Mouse (Mus musculus) urinary bladder, postnatal 36 days (tissue): ENCODE data around the gene Pfkfb3.
"Not testable (repeated sequence)": the region's sequence is repeated elsewhere in the genome, so short reads cannot be mapped to it uniquely, and the experiment has no call there.

Experiments
- DNase-seq, 2 experiments: peaks; one replicate each; pipeline ENCODE4 v3.0.0; 2022; ENCODE audit warnings: low spot score in 2 of 2, mixed read lengths in 1 of 2

The Pfkfb3 gene

GRCm38 (mm10) chr2:11548508-11548907, 5.4 kb downstream of the Pfkfb3 start:
- DNase-seq: no peak

- DNase-seq: no peak
Observed at GRCm38 (mm10) chr2:11547609-11548008, 6.3 kb downstream of the Pfkfb3 start.

- no peak for DNase-seq
Observed at GRCm38 (mm10) chr2:11546091-11546490, 7.8 kb downstream of the Pfkfb3 start.

GRCm38 (mm10) chr2:11545380-11545779, 8.5 kb downstream of the Pfkfb3 start:
- DNase-seq: no peak

GRCm38 (mm10) chr2:11544342-11544741, 9.5 kb downstream of the Pfkfb3 start:
- DNase-seq: no peak

- DNase-seq: no peak
Observed at GRCm38 (mm10) chr2:11543158-11543557, 10.7 kb downstream of the Pfkfb3 start.

- DNase-seq: peak; percentile 62 to 77
Observed at GRCm38 (mm10) chr2:11542640-11543039, 11.2 kb downstream of the Pfkfb3 start.

GRCm38 (mm10) chr2:11542121-11542520, 11.8 kb downstream of the Pfkfb3 start:
- DNase-seq: no peak

GRCm38 (mm10) chr2:11541528-11541927, 12.3 kb downstream of the Pfkfb3 start:
- not testable (repeated sequence) for DNase-seq

GRCm38 (mm10) chr2:11535966-11536365, 17.9 kb downstream of the Pfkfb3 start:
- no peak for DNase-seq

GRCm38 (mm10) chr2:11535412-11535928, 18.4 kb downstream of the Pfkfb3 start:
- DNase-seq: peak; percentile 88 to 97

- DNase-seq: peak; percentile 11 to 66
Observed at GRCm38 (mm10) chr2:11534826-11535225, 19.1 kb downstream of the Pfkfb3 start.

- peak; percentile 23 to 56 for DNase-seq
Observed at GRCm38 (mm10) chr2:11530101-11530500, 23.8 kb downstream of the Pfkfb3 start.

- DNase-seq: no peak
Observed at GRCm38 (mm10) chr2:11526063-11526462, 27.8 kb downstream of the Pfkfb3 start.

- no peak for DNase-seq
Observed at GRCm38 (mm10) chr2:11524736-11525135, 29.1 kb downstream of the Pfkfb3 start.

GRCm38 (mm10) chr2:11521758-11522157, 32.1 kb downstream of the Pfkfb3 start:
- DNase-seq: peak in 1 of 2 experiments; percentile 57

GRCm38 (mm10) chr2:11520786-11521185, 33.1 kb downstream of the Pfkfb3 start:
- DNase-seq: no peak

GRCm38 (mm10) chr2:11515828-11516227, 38.0 kb downstream of the Pfkfb3 start:
- DNase-seq: no peak

GRCm38 (mm10) chr2:11513057-11513967, 40.6 kb downstream of the Pfkfb3 start:
- DNase-seq: peak; percentile 20 to 80

- DNase-seq: no peak
Observed at GRCm38 (mm10) chr2:11512127-11512526, 41.8 kb downstream of the Pfkfb3 start.

- no peak for DNase-seq
Observed at GRCm38 (mm10) chr2:11503736-11504135, 50.1 kb downstream of the Pfkfb3 start.

- peak; percentile 42 to 73 for DNase-seq
Observed at GRCm38 (mm10) chr2:11502901-11503431, 50.9 kb downstream of the Pfkfb3 start.

- DNase-seq: no peak
Observed at GRCm38 (mm10) chr2:11502255-11502765, 51.6 kb downstream of the Pfkfb3 start.
